Mouse (Mus musculus) adrenal gland, postnatal 10 days (tissue): ENCODE measurements at regions not wholly inside any gene's neighbourhood (a gene's known extent, or its start where the extent isn't known, plus 50 kb on each side); places are given as distances from the start of the nearest gene placed in this dataset.
A peak's percentile ranks its signal among the peaks of the same experiment; 100 is the strongest.

Source experiments
- DNase-seq: peaks from one replicate; pipeline ENCODE4 v3.0.0; 2021; ENCODE audit warnings: mixed read lengths

DNA sequence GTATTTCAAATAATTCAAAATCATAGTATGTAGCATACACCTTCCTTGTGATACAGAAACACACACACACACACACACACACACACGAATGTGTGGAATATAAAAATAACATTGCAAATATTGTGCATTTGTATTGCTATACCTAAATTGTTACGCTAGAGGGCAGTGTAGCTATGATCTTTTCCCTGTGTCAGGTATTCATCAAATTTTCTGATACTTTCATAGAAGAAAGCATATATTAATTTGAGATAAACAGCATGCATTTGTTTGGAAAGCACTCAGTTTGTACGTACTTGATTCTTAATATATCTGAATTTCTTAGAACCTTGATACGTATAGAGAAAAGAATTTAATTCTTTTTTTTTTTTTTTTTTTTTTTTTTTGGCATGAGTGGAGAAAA, 1700.9 kb upstream of the Sel1l start:
- no peak for DNase-seq

DNA sequence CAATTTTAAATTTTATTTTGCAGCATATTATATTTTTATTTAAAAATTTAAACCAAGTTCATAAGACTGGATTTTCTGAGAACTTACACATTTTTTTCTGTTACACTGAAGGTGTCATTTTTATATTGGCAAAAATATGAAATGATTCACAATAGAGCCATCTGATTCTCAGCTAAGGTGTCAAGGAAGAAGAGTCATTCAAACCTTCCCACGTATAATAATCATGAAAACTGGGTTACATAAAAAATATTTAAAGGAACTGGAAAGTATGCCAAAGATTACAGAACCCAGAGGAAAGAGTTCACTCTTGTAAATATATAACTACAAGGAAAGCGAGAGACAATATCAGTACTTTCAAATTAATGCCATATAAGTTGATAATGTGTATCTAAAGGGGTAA, 1674.5 kb upstream of the Sel1l start:
- DNase-seq: no peak

DNA sequence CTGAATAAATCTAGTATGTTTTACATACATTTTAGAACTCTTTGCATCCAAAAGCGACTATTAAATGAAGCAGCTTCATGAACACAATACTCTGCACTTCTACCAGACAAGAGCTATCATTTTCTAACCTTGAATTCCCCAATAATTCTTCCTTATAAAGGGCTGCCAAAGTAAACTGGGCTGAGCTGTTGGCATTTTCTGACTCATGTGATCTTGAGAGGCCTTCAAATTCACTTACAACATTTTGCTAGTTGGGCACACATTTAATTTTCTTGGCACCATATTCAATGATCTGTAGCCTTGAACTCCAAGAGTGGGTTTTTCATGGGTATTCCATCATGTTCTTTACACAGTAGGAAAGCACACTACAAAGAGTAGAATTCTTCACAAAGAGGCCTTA, 1637.4 kb upstream of the Sel1l start:
- DNase-seq: peak; percentile 33

- DNase-seq: no peak
These were observed 1613.1 kb upstream of the Sel1l start for GRCm38 (mm10) chr12:93462106-93462505.

GRCm38 (mm10) chr12:93449436-93449835, 1600.5 kb upstream of the Sel1l start:
- no peak for DNase-seq

DNA sequence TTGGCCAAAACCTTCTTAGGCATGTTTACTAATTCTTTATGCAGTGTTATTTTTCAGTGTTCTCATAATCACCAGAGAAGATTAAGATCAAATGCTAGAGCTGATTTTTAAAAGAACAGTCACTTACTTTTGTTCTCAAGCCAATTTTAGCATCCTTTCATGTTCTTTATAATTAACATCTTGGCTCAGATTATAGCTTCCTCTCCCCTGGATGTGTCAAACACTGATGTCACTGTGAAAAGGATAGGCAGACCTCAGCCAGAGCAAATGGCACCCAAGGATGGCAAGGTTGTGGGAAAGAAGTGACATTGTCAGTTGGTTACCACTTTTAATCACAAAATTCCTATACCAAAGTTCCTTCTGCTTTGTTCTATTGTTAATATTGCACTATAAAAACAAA, 1580.3 kb upstream of the Sel1l start:
- no peak for DNase-seq

DNA sequence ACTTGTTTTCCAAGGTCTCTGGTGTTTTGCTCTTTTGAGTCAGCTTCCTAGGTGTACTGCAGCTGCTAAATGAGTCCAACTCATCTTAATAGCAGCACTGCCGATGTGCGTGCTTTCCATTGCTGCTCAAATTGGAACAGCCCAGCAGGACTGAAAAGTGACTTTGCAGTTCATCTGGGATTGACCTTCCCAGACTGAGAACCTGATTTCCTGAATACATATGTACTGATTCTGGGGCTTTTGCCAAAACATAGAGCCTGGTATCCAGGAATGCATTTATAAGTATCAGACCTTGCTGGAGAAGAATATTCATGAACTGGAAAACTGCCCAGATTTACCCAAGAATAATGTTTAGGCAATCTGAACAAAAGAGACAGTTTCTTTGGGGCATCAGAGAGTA, 1579.0 kb upstream of the Sel1l start:
- DNase-seq: no peak

DNA sequence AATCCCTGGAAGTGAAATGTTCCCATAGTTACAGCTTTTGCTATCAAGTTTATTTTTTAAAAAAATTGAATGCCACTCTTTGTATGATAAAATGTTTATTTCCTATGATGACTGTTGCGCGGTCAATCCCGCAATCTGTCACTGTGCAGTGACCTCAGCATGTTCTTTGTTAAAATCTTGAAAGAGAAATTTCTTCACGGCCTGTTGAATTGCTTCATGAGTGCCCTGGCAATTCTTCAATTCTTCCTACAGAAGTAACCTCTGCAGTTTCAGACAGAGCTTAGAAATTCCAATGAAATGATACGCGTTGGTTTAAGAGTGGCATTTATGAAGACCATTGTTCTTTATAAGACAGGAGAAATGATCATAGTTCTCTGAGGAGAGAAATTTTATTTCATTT, 1567.4 kb upstream of the Sel1l start:
- no peak for DNase-seq

GRCm38 (mm10) chr12:93415791-93416190, 1566.8 kb upstream of the Sel1l start:
- no peak for DNase-seq

- no peak for DNase-seq
These were observed 1536.6 kb upstream of the Sel1l start for GRCm38 (mm10) chr12:93385578-93385977.

DNA sequence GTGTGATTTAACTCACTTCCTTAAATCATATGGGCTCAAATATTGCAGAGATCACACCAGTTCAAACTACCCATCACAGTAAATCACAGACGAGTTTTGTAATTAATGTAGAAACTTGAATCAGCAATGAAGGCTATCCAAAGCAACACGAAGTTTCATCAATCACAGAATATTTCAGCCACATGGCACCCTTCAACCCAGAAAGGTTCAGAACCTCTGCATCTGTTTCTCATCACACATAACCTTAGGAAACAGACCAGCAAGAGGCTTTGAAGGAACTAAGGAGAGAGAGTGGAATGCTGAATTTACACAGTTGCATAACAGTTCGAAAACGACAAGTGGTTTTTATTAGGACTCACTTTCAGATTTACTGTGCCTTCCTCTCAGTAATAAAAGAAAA, 1494.0 kb upstream of the Sel1l start:
- DNase-seq: no peak

DNA sequence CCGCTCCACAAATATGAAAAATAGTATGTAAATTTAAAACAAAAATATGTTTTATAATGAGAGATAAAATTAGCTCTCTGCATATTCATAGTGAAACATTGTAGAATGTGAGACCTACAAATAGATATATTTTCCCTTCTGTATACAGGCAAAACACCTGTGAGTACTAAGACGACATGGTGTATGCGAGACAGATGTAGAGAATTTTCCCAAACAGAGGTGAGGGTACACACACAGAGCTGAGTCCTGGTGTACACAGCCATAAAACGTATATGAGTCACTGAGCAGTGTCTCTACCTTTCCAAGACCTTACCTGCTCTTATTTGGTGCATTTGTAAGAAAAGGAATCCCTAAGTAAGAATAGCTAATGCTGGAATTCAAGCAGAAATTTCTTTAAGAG, 1493.6 kb upstream of the Sel1l start:
- DNase-seq: no peak

DNA sequence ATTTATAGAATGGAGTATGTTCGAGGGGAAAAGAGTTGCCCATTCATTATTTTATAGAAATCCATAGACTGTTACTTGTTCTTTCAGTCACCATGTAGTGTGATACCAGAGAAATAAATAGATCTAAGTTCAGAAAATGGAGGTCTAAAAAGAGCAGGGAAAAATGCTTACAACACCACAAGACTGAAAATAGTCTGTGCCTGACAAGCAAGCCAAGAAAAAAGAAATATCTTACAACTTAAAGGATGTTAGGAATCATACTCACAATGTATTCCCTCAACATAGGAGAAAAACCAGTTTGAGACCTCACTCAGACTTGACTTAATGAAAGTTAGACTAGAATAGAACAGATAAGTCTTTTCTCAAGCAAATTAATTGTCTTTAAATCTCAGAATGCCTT, 1486.6 kb upstream of the Sel1l start:
- DNase-seq: no peak

- DNase-seq: no peak
These were observed 1463.3 kb upstream of the Sel1l start for GRCm38 (mm10) chr12:93312214-93312613.

- DNase-seq: no peak
These were observed 1432.9 kb upstream of the Sel1l start for GRCm38 (mm10) chr12:93281816-93282215.

DNA sequence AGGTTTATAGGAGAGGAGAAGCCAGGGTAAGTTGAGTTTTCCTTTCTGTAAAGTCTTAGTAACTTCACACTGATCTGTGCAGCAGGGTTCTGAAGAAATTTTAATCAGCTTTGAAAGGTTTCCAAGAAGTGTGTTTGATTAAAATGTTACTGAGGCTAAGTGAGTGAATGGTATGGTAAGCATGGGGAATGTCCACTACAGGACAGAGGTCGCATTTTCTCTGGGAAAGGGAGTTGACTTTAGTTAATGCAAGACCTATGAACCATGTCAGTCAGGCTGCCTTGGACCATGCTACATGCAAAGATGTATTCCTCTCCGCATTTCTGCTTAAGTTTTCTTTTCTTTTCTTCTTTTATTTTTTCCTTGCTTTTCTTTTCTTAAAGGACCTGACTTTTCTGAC, 1424.7 kb upstream of the Sel1l start:
- DNase-seq: no peak

DNA sequence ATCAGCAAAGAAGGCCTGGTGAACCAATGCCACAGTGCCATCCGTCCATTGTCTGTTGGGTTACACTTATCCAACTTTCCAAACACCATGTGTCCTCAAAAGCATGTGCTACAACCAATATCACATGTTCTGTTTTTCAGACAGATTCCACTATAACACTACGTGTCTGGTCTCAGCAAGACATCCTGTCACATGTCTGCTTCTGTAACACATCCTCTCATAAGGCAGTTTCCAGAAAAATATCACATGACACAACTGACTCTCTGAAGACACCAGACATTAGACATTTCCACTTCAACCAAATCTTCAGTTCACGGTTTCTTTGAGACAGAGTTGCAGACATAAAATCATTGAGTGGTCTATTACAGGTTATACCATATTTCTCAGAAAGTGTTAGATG, 1381.3 kb upstream of the Sel1l start:
- DNase-seq: no peak

GRCm38 (mm10) chr12:93226826-93227225, 1377.9 kb upstream of the Sel1l start:
- no peak for DNase-seq

GRCm38 (mm10) chr12:93221179-93221922, 1372.4 kb upstream of the Sel1l start:
- no peak for DNase-seq

GRCm38 (mm10) chr12:93207596-93207995, 1358.6 kb upstream of the Sel1l start:
- no peak for DNase-seq

DNA sequence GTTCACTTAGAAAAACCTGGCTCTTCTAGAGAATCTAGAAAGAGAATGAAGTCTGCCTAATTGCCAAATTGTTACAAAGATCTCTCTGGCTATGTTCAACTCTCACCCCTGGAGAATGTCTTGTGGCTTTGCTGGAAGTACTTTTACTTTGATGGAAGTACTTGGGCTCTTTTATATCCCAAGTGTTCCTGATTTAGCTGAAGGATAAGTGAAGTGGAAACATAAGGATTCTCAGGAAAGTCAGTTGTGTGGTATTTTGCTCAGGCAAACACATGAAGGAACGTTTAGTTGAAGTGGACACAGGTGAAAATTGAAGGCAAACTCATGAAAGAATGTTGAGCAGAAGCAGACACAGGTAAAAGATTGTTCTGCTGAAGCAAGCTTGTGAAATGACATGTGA, 1340.0 kb upstream of the Sel1l start:
- DNase-seq: no peak

DNA sequence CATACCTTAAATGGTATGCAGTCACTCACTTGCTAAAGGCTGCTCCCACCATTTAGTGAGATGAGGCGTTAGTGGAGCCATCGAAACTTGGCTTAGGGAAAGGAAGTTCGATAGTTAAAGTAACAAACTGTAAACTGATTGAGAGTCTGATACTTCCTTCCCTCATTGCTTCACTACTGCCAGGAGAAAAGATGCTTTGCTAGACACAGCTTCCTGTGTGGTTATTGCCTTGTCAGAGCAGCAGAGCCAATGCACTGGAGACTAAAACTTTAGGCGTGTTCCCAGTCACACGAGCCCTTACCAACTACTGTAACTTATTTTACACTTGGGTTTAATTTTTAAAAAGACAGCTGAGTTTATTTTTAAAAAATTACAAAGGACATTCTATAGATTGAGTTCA, 1324.8 kb upstream of the Sel1l start:
- DNase-seq: no peak

- DNase-seq: no peak
These were observed 1311.3 kb upstream of the Sel1l start for GRCm38 (mm10) chr12:93160252-93160651.

DNA sequence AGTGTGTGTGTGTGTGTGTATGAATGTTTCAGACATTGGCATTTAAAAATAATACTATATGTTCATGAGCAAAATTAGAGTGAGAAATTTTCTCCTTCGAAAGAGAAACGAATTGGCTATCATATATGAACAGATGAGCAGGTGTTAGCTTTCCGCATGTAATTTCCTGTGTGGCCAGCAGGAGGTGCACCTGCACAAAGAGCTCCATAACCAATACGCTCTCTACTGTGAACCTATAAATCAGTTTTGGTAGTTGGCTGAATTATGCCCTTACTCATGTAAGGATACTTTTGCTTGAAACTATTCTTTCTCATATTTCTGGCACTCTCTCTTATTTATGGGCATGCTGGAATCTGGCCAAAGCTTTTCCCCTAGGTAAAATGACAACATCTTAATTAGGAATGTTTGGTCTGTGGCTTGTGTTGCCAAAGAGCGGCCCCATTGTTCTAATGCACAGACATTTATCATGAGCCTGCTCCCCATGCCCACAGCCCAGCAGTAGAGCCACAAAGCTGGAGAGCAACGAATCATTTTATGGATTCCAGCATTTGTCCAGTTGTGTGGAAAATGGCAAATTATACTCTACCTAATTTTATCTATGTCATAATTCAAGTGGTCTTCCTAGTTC, 1303.8 kb upstream of the Sel1l start:
- DNase-seq: peak; percentile 50
